ENCODE assay signal across 12 mouse cellular contexts in the genomic region with DNA sequence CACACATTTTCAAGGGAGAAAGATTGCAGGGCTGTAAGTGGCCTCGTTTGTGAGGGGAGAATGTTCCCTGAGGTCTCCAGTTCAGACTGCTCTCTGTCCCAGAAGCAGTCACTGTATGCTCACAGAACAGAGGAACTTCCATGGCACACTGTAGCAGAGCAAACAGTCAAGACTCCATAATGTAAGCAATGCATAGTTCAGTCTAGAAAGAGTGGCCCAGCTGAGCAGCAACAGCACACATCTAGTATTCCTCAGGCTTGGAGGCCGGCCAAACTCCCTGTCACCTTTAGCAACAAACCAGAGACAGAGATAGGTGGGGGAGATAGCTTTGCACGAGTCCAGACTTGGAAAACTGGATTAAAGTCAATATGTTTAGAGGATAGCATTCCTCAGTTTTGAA. TPM values are rescaled to one million over a fixed set of nuclear protein-coding genes. Genes with fewer than 3 reads are reported as not detected.
DNase-seq lines count a peak whose midpoint lies in the region; ATAC-seq and TF ChIP-seq lines count a peak whose summit lies in the region.
"Had no signal": no experiment of that assay in that cellular context is flagged by ENCODE, and none has a peak within 500 bp of the region (broad histone marks: within the 10 kb centered on the region; RNA-seq: fewer than 3 reads in every experiment).

No protein-coding gene starts in this region.

- H3K9me3 ChIP-seq in embryonic facial prominence, embryonic 12.5 days: no peaks in the 10 kb centered on the region
- H3K9me3 ChIP-seq in embryonic facial prominence, embryonic 10.5 days: no peaks in the 10 kb centered on the region
- H3K9me3 ChIP-seq in MEL (replicated peaks; ENCODE audit: insufficient read depth, low read length): no peaks in the 10 kb centered on the region
- no peaks in the 10 kb centered on the region for H3K9me3 ChIP-seq in forebrain, embryonic 11.5 days (ENCODE audit: control insufficient read depth, low read length)

- 18% methylated on average over 3 of the region's 3 CpGs for WGBS in embryonic facial prominence, embryonic 12.5 days
- 36% methylated on average over 3 of the region's 3 CpGs for WGBS in embryonic facial prominence, embryonic 10.5 days
- WGBS in forebrain, embryonic 11.5 days: 42% methylated on average over 3 of the region's 3 CpGs

- H3K27me3 ChIP-seq in embryonic facial prominence, embryonic 12.5 days: no peaks in the 10 kb centered on the region; the same call in 1 of the 2 replicates
- H3K27me3 ChIP-seq in embryonic facial prominence, embryonic 10.5 days (replicated peaks; ENCODE audit: low read depth, poor library complexity, severe bottlenecking): peaks cover 23% of the 10 kb centered on the region
- H3K27me3 ChIP-seq in MEL (ENCODE audit: control insufficient read depth in 1 of 2, insufficient read depth in 2 of 2, low read length in 2 of 2): no peaks in the 10 kb centered on the region
- no peaks in the 10 kb centered on the region for H3K27me3 ChIP-seq in forebrain, embryonic 11.5 days (ENCODE audit: control insufficient read depth, insufficient read depth, low read length)

- no peak overlapping the region for H3K4me2 ChIP-seq in embryonic facial prominence, embryonic 12.5 days (replicated peaks)
- no peak overlapping the region for H3K4me2 ChIP-seq in forebrain, embryonic 11.5 days (ENCODE audit: low read depth, low read length, severe bottlenecking)

- TF ChIP-seq EP300 in MEL (IDR thresholded peaks at IDR 0.05; ENCODE audit: low read depth in 1 of 2, low read length in 2 of 2): no peak

- H3K27ac ChIP-seq in embryonic facial prominence, embryonic 12.5 days: 0 out of 2 replicates have a peak overlapping the region, but pooled peaks have one; percentile 0
- H3K27ac ChIP-seq in embryonic facial prominence, embryonic 10.5 days (replicated peaks): no peak overlapping the region
- no peak overlapping the region for H3K27ac ChIP-seq in MEL (ENCODE audit: control insufficient read depth, low read depth, low read length)
- H3K27ac ChIP-seq in forebrain, embryonic 11.5 days (ENCODE audit: low read depth, low read length): no peak overlapping the region
- H3K27ac ChIP-seq: kidney, postnatal 0 days; macrophage had no signal

- H3K4me3 ChIP-seq in embryonic facial prominence, embryonic 12.5 days: no peak overlapping the region
- H3K4me3 ChIP-seq in embryonic facial prominence, embryonic 10.5 days: no peak overlapping the region
- no peak overlapping the region for H3K4me3 ChIP-seq in MEL (ENCODE audit: control insufficient read depth in 1 of 2, insufficient read depth in 1 of 2, low read depth in 2 of 2, low read length in 2 of 2)
- no peak overlapping the region for H3K4me3 ChIP-seq in forebrain, embryonic 11.5 days (ENCODE audit: low read depth, low read length)

- H3K9ac ChIP-seq in embryonic facial prominence, embryonic 12.5 days: no peak overlapping the region
- H3K9ac ChIP-seq in MEL (ENCODE audit: control insufficient read depth, low read depth, low read length, poor library complexity, severe bottlenecking): no peak overlapping the region
- H3K9ac ChIP-seq in forebrain, embryonic 11.5 days (ENCODE audit: low read length): no peak overlapping the region

- no peak for TF ChIP-seq RAD21 in MEL (IDR thresholded peaks at IDR 0.05; ENCODE audit: low read depth, low read length)

- H3K79me2 ChIP-seq in MEL (ENCODE audit: control insufficient read depth, insufficient read depth, low read length, poor library complexity): no peaks in the 10 kb centered on the region

- no peak for DNase-seq in embryonic facial prominence, embryonic 10.5 days (ENCODE audit: low spot score)
- DNase-seq in kidney, postnatal 4 days: peak; percentile 23 to 28
- no peak for DNase-seq in kidney, adult 8-10 months
- DNase-seq in MEL (ENCODE audit: low read depth, low spot score): peak; percentile 48
- DNase-seq in heart, postnatal 4 days: peak; percentile 39
- no peak for DNase-seq in right cerebral cortex, postnatal 14 days
- no peak for DNase-seq in forebrain, embryonic 11.5 days (ENCODE audit: low spot score)
- DNase-seq: B cell, adult 2 months; cerebellum, adult 8-10 months had no signal

- no peak for TF ChIP-seq POLR2A in MEL (IDR thresholded peaks at IDR 0.05; ENCODE audit: control insufficient read depth in 1 of 2, insufficient read depth in 1 of 2, low read depth in 1 of 2, low read length in 2 of 2, poor library complexity in 1 of 2)

- no peak for TF ChIP-seq CTCF in MEL (IDR thresholded peaks at IDR 0.05 in 2 of 3, conservative IDR thresholded peaks at IDR 0.05 in 1 of 3; ENCODE audit: control insufficient read depth in 1 of 3, insufficient read depth in 1 of 3, low read depth in 2 of 3, low read length in 3 of 3, poor library complexity in 1 of 3, severe bottlenecking in 1 of 3)

- H3K36me3 ChIP-seq in embryonic facial prominence, embryonic 12.5 days: no peaks in the 10 kb centered on the region
- no peaks in the 10 kb centered on the region for H3K36me3 ChIP-seq in embryonic facial prominence, embryonic 10.5 days (replicated peaks)
- H3K36me3 ChIP-seq in MEL (ENCODE audit: control insufficient read depth in 1 of 2, insufficient read depth in 2 of 2, low read length in 2 of 2): peaks cover 0 to 5% of the 10 kb centered on the region in 2 experiments; a peak in 2 of 4 replicates
- H3K36me3 ChIP-seq in forebrain, embryonic 11.5 days (ENCODE audit: control insufficient read depth, insufficient read depth, low read length): no peaks in the 10 kb centered on the region

- 0 out of 2 replicates have a peak, but pooled peaks have one; percentile 47 for ATAC-seq in embryonic facial prominence, embryonic 12.5 days (ENCODE audit: insufficient number of reproducible peaks, insufficient read depth, low FRiP score, low TSS enrichment)
- ATAC-seq in forebrain, embryonic 11.5 days (replicated peaks; ENCODE audit: low FRiP score): no peak

- no peaks in the 10 kb centered on the region for H3K4me1 ChIP-seq in embryonic facial prominence, embryonic 12.5 days
- H3K4me1 ChIP-seq in embryonic facial prominence, embryonic 10.5 days: no peaks in the 10 kb centered on the region
- H3K4me1 ChIP-seq in MEL (ENCODE audit: control insufficient read depth in 1 of 2, insufficient read depth in 2 of 2, low read length in 2 of 2): no peaks in the 10 kb centered on the region; a peak in 1 of 4 replicates
- H3K4me1 ChIP-seq in forebrain, embryonic 11.5 days (replicated peaks; ENCODE audit: control insufficient read depth, insufficient read depth, low read length): no peaks in the 10 kb centered on the region

TF ChIP-seq in MEL, 35 proteins besides CTCF, POLR2A, EP300 and RAD21:
- TF ChIP-seq ETS1 (IDR thresholded peaks at IDR 0.05; ENCODE audit: low read depth, low read length) (0 out of 2 replicates have a peak, but pooled peaks have one; percentile 36), POLR2AphosphoS5 (IDR thresholded peaks at IDR 0.05; ENCODE audit: borderline replicate concordance, low read depth, low read length) (no peak)

RNA-seq across cellular contexts. Expression of gene Klhl22, which starts 6.4 kb away (rescaled TPM):
- 92.6 and 94.5 TPM in 2 replicates for polyA plus RNA-seq in embryonic facial prominence, embryonic 12.5 days (2016; fragmentation: Nextera tagmentation; extraction: Ambion mirVana)
- 64.9 and 72.8 TPM in 2 replicates for polyA plus RNA-seq in embryonic facial prominence, embryonic 10.5 days (2016; fragmentation: Nextera tagmentation; extraction: Ambion mirVana)
- total RNA-seq in MEL (2012; rRNA removed): 93.6 and 97.0 TPM in 2 replicates
- polyA plus RNA-seq in MEL (2012; ENCODE audit: insufficient read depth in 1 of 2, insufficient read length in 2 of 2, low read depth in 1 of 2, low replicate concordance in 2 of 2, missing spikeins in 1 of 2): 100 to 1,000 TPM in 1 of 2 experiments, 10 to 100 TPM in 1; 82.4 to 191 TPM
- total RNA-seq in heart, postnatal 4 days (2021): 10 to 100 TPM; 24.6 to 25.1 TPM
- polyA plus RNA-seq in forebrain, embryonic 11.5 days (2014; fragmentation: Nextera tagmentation; extraction: Ambion mirVana): 54.6 and 57.7 TPM in 2 replicates

RNA-seq across cellular contexts. Expression of gene Med15, which starts 20.3 kb away (rescaled TPM):
- 44.5 and 48.2 TPM in 2 replicates for polyA plus RNA-seq in embryonic facial prominence, embryonic 12.5 days (2016; fragmentation: Nextera tagmentation; extraction: Ambion mirVana)
- 50.3 and 50.5 TPM in 2 replicates for polyA plus RNA-seq in embryonic facial prominence, embryonic 10.5 days (2016; fragmentation: Nextera tagmentation; extraction: Ambion mirVana)
- 25.9 and 27.6 TPM in 2 replicates for total RNA-seq in MEL (2012; rRNA removed)
- polyA plus RNA-seq in MEL (2012; ENCODE audit: insufficient read depth in 1 of 2, insufficient read length in 2 of 2, low read depth in 1 of 2, low replicate concordance in 2 of 2, missing spikeins in 1 of 2): 10 to 100 TPM in 1 of 2 experiments, not detected in 1; 62.0 TPM
- 10 to 100 TPM; 40.4 to 44.4 TPM for total RNA-seq in heart, postnatal 4 days (2021)
- 48.1 and 50.9 TPM in 2 replicates for polyA plus RNA-seq in forebrain, embryonic 11.5 days (2014; fragmentation: Nextera tagmentation; extraction: Ambion mirVana)

RNA-seq across cellular contexts. Expression of gene Scarf2, which starts 44.1 kb away (rescaled TPM):
- polyA plus RNA-seq in embryonic facial prominence, embryonic 12.5 days (2016; fragmentation: Nextera tagmentation; extraction: Ambion mirVana): 47.6 and 49.8 TPM in 2 replicates
- polyA plus RNA-seq in embryonic facial prominence, embryonic 10.5 days (2016; fragmentation: Nextera tagmentation; extraction: Ambion mirVana): 9.3 and 10.5 TPM in 2 replicates
- 0.62 TPM in 2 replicates for total RNA-seq in MEL (2012; rRNA removed)
- 1 to 10 TPM in 1 of 2 experiments, not detected in 1; 1.2 TPM for polyA plus RNA-seq in MEL (2012; ENCODE audit: insufficient read depth in 1 of 2, insufficient read length in 2 of 2, low read depth in 1 of 2, low replicate concordance in 2 of 2, missing spikeins in 1 of 2)
- total RNA-seq in heart, postnatal 4 days (2021): 10 to 100 TPM; 16.6 to 17.7 TPM
- 7.4 and 7.9 TPM in 2 replicates for polyA plus RNA-seq in forebrain, embryonic 11.5 days (2014; fragmentation: Nextera tagmentation; extraction: Ambion mirVana)

Comparison
In these comparisons a context has a peak if more than half of its experiments do, and no peak if none do; other contexts are left out.
1. DNase-seq: peak in kidney, postnatal 4 days (2 of 2), MEL (single experiment) and heart, postnatal 4 days (single experiment); none in embryonic facial prominence, embryonic 10.5 days (single experiment), kidney, adult 8-10 months (0 of 2), right cerebral cortex, postnatal 14 days (single experiment) and forebrain, embryonic 11.5 days (single experiment).